Mouse (Mus musculus) inflammation-experienced regulatory T-cells, adult 6 months (primary cell): ENCODE measurements around the gene Oxct1. TPM values are rescaled to one million over a fixed set of nuclear protein-coding genes. Genes with fewer than 3 reads are reported as not detected.

Experiments
- ATAC-seq: one replicate; pipeline ENCODE4 v1.8.0; 2017
- polyA plus RNA-seq, 3 experiments: library from polyadenylated mRNA; unstranded; fragments of 100-300 nt; shearing (Covaris generic); gene quantifications; one replicate each; pipeline ENCODE4 v1.2.1; 2017

Gene Oxct1
- polyA plus RNA-seq = 10 to 100 TPM; 53.6 to 76.0 (median 56.0) TPM

GRCm38 (mm10) chr15:4026231-4026773, at the start of gene Oxct1:
TSS of gene Oxct1 (plus strand) at chr15:4026383.
- ATAC-seq = peak; percentile 83

GRCm38 (mm10) chr15:3978279-3978678, 47.9 kb upstream of the Oxct1 start:
- ATAC-seq = no peak

- ATAC-seq = peak; percentile 91
These were observed 46.9 kb upstream of the Oxct1 start, which contains the start of gene Fbxo4 for GRCm38 (mm10) chr15:3979061-3979848. TSS of gene Fbxo4 (minus strand) at chr15:3979573.

GRCm38 (mm10) chr15:3979871-3980270, 46.3 kb upstream of the Oxct1 start:
- peak; percentile 33 for ATAC-seq

- no peak for ATAC-seq
These were observed 43.5 kb upstream of the Oxct1 start for GRCm38 (mm10) chr15:3982732-3983131.

- ATAC-seq = no peak
These were observed 41.3 kb upstream of the Oxct1 start for GRCm38 (mm10) chr15:3984876-3985275.

GRCm38 (mm10) chr15:3987981-3988380, 38.2 kb upstream of the Oxct1 start:
- peak; percentile 71 for ATAC-seq

GRCm38 (mm10) chr15:3994852-3995447, 31.2 kb upstream of the Oxct1 start:
- ATAC-seq = peak; percentile 2

- ATAC-seq = peak; percentile 97
These were observed 30.5 kb upstream of the Oxct1 start, which contains the start of gene AW549877 for GRCm38 (mm10) chr15:3995448-3996266. TSS of gene AW549877 (minus strand) at chr15:3995744.

GRCm38 (mm10) chr15:3996267-3997010, 29.7 kb upstream of the Oxct1 start:
- no peak for ATAC-seq

GRCm38 (mm10) chr15:3999144-3999543, 27.0 kb upstream of the Oxct1 start:
- ATAC-seq = no peak

GRCm38 (mm10) chr15:4000536-4000935, 25.6 kb upstream of the Oxct1 start:
- ATAC-seq = no peak

GRCm38 (mm10) chr15:4013873-4014272, 12.3 kb upstream of the Oxct1 start:
- ATAC-seq = no peak

- no peak for ATAC-seq
These were observed 5.5 kb upstream of the Oxct1 start for GRCm38 (mm10) chr15:4020711-4021110.

- ATAC-seq = no peak
These were observed 2.4 kb upstream of the Oxct1 start for GRCm38 (mm10) chr15:4023747-4024146.

GRCm38 (mm10) chr15:4024726-4025507, 1.3 kb upstream of the Oxct1 start:
- ATAC-seq = no peak

- ATAC-seq = no peak
These were observed 677 bp upstream of the Oxct1 start for GRCm38 (mm10) chr15:4025508-4025904.

- peak; percentile 64 for ATAC-seq
These were observed 825 bp downstream of the Oxct1 start for GRCm38 (mm10) chr15:4026831-4027584.

- no peak for ATAC-seq
These were observed 1.7 kb downstream of the Oxct1 start for GRCm38 (mm10) chr15:4027671-4028410.

- ATAC-seq = no peak
These were observed 2.2 kb downstream of the Oxct1 start for GRCm38 (mm10) chr15:4028411-4028700.
